Mouse (Mus musculus) monocyte, adult 2 months (primary cell): Measurements from ENCODE around the gene Med24.
"Not testable (repeated sequence)": the region's sequence is repeated elsewhere in the genome, so short reads cannot be mapped to it uniquely, and the experiment has no call there.

ENCODE experiments used
- DNase-seq, 2 experiments: peaks; one replicate each; pipeline ENCODE4 v3.0.0; 2022; ENCODE audit warnings: low spot score in 2 of 2, low read depth in 1 of 2

The Med24 gene

GRCm38 (mm10) chr11:98695408-98695807, 33.8 kb downstream of the Med24 start:
- DNase-seq, result no peak

DNA sequence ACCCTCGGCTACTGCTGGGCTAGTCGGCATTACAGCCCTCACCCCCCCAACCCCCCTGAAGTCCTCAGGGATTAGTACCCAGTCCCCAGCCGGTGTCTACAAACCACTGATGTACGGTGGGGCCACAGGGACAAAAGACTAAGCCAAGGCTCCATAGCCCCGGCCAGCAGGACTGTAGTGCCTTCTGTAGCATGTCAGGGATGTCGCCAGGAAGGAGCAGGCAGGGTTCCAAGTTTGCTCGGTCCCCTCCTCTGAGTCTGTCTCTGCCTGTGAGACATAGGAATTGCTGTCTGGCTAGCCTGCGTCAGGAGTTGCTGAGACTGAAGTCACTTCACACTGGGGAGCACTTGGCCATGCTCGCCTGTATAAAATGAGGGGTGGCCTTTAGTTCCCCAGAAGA, 34.9 kb downstream of the Med24 start:
- no peak for DNase-seq

DNA sequence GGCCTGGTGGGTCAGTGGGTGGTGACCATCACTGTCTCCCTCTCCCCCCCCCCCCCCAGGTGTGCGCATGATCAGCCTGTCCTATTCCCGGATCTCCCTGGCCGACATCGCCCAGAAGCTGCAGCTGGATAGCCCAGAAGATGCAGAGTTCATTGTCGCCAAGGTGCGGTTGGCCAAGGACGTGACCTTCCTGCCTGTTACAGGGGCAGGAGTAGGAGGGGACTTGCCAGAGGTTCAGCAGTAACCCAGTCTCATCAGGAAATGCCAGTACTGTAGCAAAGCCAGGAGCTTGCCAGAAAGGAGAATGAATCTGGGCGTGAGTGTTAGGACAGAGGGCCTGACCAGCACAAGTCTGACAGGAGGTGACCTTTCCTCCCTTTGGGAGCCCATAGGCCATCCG, 35.5 kb downstream of the Med24 start:
- no peak for DNase-seq

DNA sequence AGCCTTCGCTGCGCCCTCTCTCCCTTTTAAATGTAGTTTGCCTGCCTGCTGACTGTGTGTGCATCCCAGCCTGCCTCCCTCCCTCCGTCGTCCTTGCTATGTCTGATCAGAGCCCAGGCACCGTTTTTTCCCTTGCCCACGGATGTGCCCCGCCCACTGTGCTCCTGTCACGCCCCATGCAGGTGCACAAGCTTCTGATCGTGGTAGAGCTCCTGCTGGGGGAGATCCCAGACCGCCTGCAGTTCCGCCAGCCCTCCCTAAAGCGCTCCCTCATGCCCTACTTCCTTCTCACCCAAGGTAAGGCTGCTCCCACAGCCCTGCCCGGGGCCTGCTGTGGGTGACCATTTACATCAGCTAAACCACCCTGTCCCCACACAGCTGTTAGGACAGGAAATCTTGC, 36.0 kb downstream of the Med24 start:
- DNase-seq, result no peak

GRCm38 (mm10) chr11:98688009-98688408, 41.2 kb downstream of the Med24 start:
- no peak for DNase-seq

GRCm38 (mm10) chr11:98686976-98687375, 42.3 kb downstream of the Med24 start:
- DNase-seq, result no peak

DNA sequence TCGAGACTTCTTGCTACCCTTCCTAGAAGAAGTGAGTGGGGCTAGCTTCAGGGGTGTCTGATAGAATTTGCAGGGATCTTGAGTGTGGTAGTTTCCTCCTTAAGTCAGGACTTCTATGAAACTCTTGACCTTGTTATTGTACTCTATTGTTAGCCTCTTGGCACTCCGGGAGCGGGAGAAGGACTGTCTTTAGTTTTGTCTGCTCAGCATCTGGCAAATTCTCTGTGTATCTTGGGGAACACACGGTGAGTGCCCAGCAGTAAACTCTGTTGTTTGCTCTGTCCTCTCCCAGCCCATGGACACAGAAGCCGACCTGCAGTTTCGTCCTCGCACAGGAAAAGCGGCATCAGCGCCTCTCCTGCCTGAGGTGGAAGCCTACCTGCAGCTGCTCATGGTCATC, 43.6 kb downstream of the Med24 start:
- DNase-seq, result no peak

DNA sequence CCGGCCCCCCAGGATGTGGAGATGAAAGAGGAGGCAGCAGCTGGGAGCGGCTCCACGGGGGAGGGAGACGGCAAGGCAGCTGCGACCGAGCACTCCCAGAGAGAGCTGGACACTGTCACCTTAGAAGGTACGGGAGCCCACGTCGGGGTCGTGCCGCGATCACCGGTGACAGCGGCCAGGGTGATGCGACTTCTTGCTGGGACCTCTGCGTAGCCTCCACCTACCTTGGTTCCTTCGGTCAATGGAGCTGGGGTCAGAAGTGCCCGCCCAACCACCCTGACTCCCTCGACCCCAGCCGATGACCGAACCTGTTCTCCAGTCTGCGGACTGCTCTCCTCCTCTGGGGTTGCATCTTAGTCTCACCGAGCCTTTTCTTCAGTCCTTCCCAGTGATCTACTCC, 46.4 kb downstream of the Med24 start:
- DNase-seq, result no peak

GRCm38 (mm10) chr11:98681786-98682745, 47.2 kb downstream of the Med24 start, which contains the start of gene Psmd3:
Gene Psmd3 (plus strand): TSS chr11:98682554.
- peak; percentile 93 to 97 for DNase-seq

- no peak for DNase-seq
These were observed 48.0 kb downstream of the Med24 start for GRCm38 (mm10) chr11:98681186-98681585.

GRCm38 (mm10) chr11:98680595-98680994, 48.6 kb downstream of the Med24 start:
- not testable (repeated sequence) for DNase-seq

DNA sequence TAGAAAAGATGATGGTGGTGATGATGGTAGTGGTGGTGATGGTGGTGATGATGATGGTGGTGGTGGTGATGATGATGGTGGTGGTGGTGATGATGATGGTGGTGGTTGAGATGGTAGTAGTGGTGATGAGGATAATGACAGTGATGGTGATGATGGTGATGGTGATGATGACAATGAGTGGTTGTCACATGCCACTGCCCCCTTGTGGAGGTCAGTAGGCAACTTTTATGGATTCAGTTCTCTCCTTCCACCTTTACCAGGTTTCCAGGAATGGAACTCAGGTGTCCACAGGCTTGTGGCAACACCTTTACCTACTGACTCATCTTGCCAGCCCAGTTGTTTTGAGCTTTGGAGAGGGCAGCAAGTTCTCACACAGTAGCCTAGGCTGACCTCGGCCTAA, 49.2 kb downstream of the Med24 start:
- no peak for DNase-seq

DNA sequence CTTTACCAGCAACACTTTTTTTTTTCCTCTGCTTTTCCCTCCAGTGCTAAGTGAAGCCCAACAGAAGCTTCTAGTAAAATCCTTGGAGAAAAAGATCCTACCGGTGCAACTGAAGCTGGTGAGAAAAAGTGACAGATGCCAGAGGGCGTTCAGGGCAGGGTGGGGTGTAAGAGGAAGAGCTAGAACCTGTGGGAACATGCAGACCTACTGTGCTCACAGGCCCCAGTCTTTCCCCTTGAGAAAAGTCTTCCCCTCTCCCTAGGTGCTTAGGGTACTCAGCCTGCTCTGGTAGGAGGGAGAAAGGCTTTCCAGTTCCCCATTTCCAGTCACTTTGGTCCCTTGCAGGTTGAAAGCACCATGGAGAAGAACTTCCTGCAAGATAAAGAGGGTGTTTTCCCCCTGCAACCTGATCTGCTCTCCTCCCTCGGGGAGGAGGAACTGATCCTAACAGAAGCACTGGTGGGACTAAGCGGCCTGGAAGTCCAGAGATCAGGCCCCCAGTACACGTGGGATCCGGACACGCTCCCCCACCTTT, 53.3 kb downstream of the Med24 start:
- no peak for DNase-seq

DNA sequence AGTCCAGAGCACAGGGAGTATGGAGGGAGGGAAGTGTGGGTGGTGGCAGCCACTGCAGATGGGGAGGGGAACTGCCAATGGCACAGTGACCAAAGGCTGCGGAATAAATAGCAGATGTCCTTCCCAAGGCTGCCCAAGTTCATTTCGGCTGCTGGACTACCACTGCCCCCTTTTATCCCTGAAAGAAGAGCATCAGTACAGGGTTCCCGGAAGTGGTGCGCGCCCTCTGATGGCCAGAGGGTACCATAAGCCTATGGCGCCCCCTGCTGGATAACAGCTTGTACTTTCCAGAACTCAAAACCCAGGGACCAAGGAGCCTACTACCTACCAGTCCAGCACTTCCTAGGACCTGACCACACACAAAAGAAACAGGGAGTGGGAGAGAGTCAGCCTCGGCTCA, 56.1 kb downstream of the Med24 start:
- peak in 1 of 2 experiments; percentile 45 for DNase-seq

GRCm38 (mm10) chr11:98672482-98672881, 56.8 kb downstream of the Med24 start:
- DNase-seq, result no peak

- DNase-seq, result no peak
These were observed 57.4 kb downstream of the Med24 start for GRCm38 (mm10) chr11:98671857-98672256.

DNA sequence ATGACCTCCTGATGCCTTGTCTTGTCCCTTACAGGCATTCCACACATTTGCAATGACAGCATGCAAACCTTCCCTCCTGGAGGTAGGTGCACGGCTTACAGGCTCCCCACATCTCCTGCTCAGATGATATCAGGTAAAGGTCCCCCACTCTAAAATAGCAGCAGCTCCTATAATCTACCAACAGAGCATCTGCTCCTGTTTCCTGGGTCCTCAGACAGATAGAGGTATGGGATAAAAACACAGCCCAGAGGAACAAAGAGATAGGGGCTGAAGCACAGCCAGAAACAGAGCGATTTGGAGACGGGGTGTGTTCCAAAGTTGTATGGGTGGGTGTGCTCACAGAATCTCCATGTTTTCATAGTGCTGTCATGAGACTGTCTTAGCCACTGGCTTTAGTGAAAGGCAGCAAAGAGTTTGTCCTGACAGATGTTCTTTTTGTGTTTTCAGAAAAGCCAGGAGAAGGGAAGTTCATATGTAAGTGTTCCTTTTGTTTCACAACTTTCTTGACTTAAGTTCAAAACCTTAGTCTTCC, 57.9 kb downstream of the Med24 start:
- DNase-seq, result no peak

DNA sequence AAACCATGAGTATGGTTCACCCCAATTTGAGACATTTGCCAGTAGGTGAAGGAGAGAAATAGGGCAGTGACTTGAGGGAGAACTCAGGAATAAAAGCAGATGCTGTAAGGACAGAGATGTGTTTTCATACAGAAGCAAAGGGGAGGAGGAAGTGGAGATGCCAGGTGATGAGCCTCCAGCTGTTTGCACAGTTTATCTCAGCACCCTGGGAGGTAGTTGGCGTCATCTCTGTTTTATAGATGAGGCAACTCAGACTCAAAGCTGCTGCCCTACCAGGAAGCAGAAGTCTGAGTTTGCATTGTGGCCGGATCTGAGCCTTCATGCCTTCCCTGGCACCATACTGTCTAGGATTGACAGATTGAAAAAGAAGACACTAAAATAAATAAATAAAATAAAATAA, 60.3 kb downstream of the Med24 start:
- no peak for DNase-seq

DNA sequence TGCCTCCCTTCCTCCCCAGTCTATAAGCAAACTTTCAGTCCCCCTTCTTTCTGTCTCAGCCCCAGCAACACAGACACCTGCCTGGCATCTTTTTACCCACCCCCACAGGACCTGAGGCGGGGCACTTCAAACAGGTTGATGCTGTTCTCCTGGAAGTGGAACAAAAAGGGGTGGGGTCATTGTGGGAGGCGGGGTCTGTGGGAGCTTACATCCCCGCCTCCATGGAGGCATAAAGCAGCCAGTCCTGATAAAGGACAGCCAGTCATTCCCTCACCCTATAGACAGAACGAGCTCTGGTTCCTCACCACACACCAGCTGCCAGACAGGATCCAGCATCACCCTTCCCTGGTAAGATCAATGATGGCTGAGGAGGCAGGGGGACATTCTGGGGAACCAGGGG, 65.1 kb downstream of the Med24 start, which contains the start of gene Gsdma:
TSS of gene Gsdma (plus strand) at position 261 of the 400 bp plus-strand sequence.
- no peak for DNase-seq

GRCm38 (mm10) chr11:98660517-98660916, 68.7 kb downstream of the Med24 start:
- peak; percentile 37 to 50 for DNase-seq

GRCm38 (mm10) chr11:98655076-98655475, 74.2 kb downstream of the Med24 start:
- peak in 1 of 2 experiments; percentile 25 for DNase-seq
